In the genomic region with DNA sequence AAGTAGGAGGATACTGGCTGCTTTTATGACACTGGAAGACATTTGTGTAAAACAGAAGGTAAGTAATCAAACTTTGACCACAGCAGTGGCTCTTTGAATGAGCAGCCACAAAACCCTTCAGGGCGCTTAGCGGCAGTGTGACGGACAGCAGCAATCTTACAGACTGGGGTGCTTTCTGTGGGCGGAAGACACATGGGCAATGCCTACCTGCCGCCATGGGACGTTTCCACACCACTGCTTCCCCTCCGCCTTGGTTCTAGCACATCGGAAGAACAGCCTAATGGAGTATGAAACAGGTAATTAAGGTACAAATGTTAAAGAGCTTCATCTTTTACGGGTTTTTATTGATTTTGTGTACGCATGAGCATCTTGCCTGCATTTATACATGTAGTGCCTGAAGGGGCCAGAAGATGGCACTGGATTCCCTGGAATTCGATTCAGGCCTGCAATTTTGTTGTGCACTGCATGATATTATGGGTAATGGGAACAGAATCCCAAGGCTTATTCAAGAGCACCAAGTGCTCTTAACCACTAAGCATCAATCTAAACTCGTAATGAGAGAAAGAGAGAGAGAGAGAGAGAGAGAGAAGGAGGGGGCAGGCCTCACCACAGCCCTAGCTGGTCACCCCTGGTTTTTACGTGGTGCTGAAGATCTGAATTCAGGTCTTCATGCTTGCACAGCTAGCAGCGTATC, we compare ENCODE assay signal across 8 mouse cellular contexts. TPM values are rescaled to one million over a fixed set of nuclear protein-coding genes. Genes with fewer than 3 reads are reported as not detected.
DNase-seq lines count a peak whose midpoint lies in the region; ATAC-seq and TF ChIP-seq lines count a peak whose summit lies in the region.

No protein-coding gene starts in this region.

- ATAC-seq in hindbrain, embryonic 12.5 days (ENCODE audit: low FRiP score) = 0 out of 2 replicates have a peak, but pooled peaks have one; percentile 52
- no peak for ATAC-seq in inflammation-experienced regulatory T-cells, adult 6 months

- intact Hi-C loops in left cerebral cortex, postnatal 36 days (cut with DNase I) = no loop called here

- no peak overlapping the region for H3K4me3 ChIP-seq in MEL (ENCODE audit: control insufficient read depth in 1 of 2, insufficient read depth in 1 of 2, low read depth in 2 of 2, low read length in 2 of 2)
- H3K4me3 ChIP-seq in hindbrain, embryonic 12.5 days = no peak overlapping the region

- H3K79me2 ChIP-seq in MEL (ENCODE audit: control insufficient read depth, insufficient read depth, low read length, poor library complexity) = peaks cover 6% of the 10 kb centered on the region; the same call in 1 of the 2 replicates

- 81% methylated on average over 14 of the region's 14 CpGs for WGBS in hindbrain, embryonic 12.5 days

- peak; percentile 29 to 47 (median 44); a peak in 5 of 6 replicates for TF ChIP-seq CTCF in MEL (IDR thresholded peaks at IDR 0.05 in 2 of 3, conservative IDR thresholded peaks at IDR 0.05 in 1 of 3; ENCODE audit: control insufficient read depth in 1 of 3, insufficient read depth in 1 of 3, low read depth in 2 of 3, low read length in 3 of 3, poor library complexity in 1 of 3, severe bottlenecking in 1 of 3)

- no peaks in the 10 kb centered on the region for H3K27me3 ChIP-seq in MEL (ENCODE audit: control insufficient read depth in 1 of 2, insufficient read depth in 2 of 2, low read length in 2 of 2)
- no peaks in the 10 kb centered on the region for H3K27me3 ChIP-seq in hindbrain, embryonic 12.5 days

- TF ChIP-seq EP300 in MEL (IDR thresholded peaks at IDR 0.05; ENCODE audit: low read depth in 1 of 2, low read length in 2 of 2) = no peak

- no peak for TF ChIP-seq POLR2A in MEL (IDR thresholded peaks at IDR 0.05; ENCODE audit: control insufficient read depth in 1 of 2, insufficient read depth in 1 of 2, low read depth in 1 of 2, low read length in 2 of 2, poor library complexity in 1 of 2)

- no peak overlapping the region for H3K4me2 ChIP-seq in hindbrain, embryonic 12.5 days (replicated peaks)

- H3K9me3 ChIP-seq in MEL (replicated peaks; ENCODE audit: insufficient read depth, low read length) = no peaks in the 10 kb centered on the region
- H3K9me3 ChIP-seq in hindbrain, embryonic 12.5 days (replicated peaks) = no peaks in the 10 kb centered on the region

- no peak overlapping the region for H3K9ac ChIP-seq in MEL (ENCODE audit: control insufficient read depth, low read depth, low read length, poor library complexity, severe bottlenecking)
- no peak overlapping the region for H3K9ac ChIP-seq in hindbrain, embryonic 12.5 days

- peaks cover 0 to 4% of the 10 kb centered on the region in 2 experiments; a peak in 2 of 4 replicates for H3K4me1 ChIP-seq in MEL (ENCODE audit: control insufficient read depth in 1 of 2, insufficient read depth in 2 of 2, low read length in 2 of 2)
- H3K4me1 ChIP-seq in hindbrain, embryonic 12.5 days = peaks cover 4% of the 10 kb centered on the region

- peak; percentile 48 for DNase-seq in kidney, adult 18-20 months
- DNase-seq in kidney, adult 11 months = no peak
- peak; percentile 46 for DNase-seq in MEL (ENCODE audit: low read depth, low spot score)
- peak; percentile 40 to 68 for DNase-seq in cerebellum, postnatal 25 days
- peak; percentile 49 to 54 for DNase-seq in left cerebral cortex, postnatal 36 days (ENCODE audit: low spot score in 2 of 2)
- DNase-seq in retina, postnatal 1 day = peak; percentile 64

- no peak; the same call in 1 of the 2 replicates for TF ChIP-seq RAD21 in MEL (IDR thresholded peaks at IDR 0.05; ENCODE audit: low read depth, low read length)

- peaks cover 3 to 9% of the 10 kb centered on the region in 2 experiments; a peak in 3 of 4 replicates for H3K36me3 ChIP-seq in MEL (ENCODE audit: control insufficient read depth in 1 of 2, insufficient read depth in 2 of 2, low read length in 2 of 2)
- H3K36me3 ChIP-seq in hindbrain, embryonic 12.5 days = peaks cover 28% of the 10 kb centered on the region

- no peak overlapping the region for H3K27ac ChIP-seq in MEL (ENCODE audit: control insufficient read depth, low read depth, low read length)
- no peak overlapping the region for H3K27ac ChIP-seq in hindbrain, embryonic 12.5 days

TF ChIP-seq in MEL, 35 proteins besides CTCF, POLR2A, EP300 and RAD21:
- TF ChIP-seq MAZ (IDR thresholded peaks at IDR 0.05; ENCODE audit: low read depth, low read length) (no peak), SMC3 (IDR thresholded peaks at IDR 0.05; ENCODE audit: low read depth, low read length) (peak; percentile 26; the same call in 1 of the 2 replicates)
TF ChIP-seq in MEL: peak in this region for 1.

RNA-seq across cellular contexts. Expression of a gene that starts 5.5 kb away (rescaled TPM):
- 24.6 and 27.7 TPM in 2 replicates for total RNA-seq in MEL (2012; rRNA removed)
- 10 to 100 TPM in 1 of 2 experiments, not detected in 1; 34.4 TPM for polyA plus RNA-seq in MEL (2012; ENCODE audit: insufficient read depth in 1 of 2, insufficient read length in 2 of 2, low read depth in 1 of 2, low replicate concordance in 2 of 2, missing spikeins in 1 of 2)
- polyA plus RNA-seq in hindbrain, embryonic 12.5 days (2016; fragmentation: Nextera tagmentation; extraction: Ambion mirVana) = 15.8 and 16.5 TPM in 2 replicates
- total RNA-seq in left cerebral cortex, postnatal 36 days (2021) = 1 to 10 TPM; 1.4 TPM
- 10 to 100 TPM; 12.2 to 18.2 (median 14.0) TPM for polyA plus RNA-seq in inflammation-experienced regulatory T-cells, adult 6 months (2017; shearing (Covaris generic))

RNA-seq across cellular contexts. Expression of a gene that starts 42.0 kb away (rescaled TPM):
- total RNA-seq in MEL (2012; rRNA removed) = 2.1 and 2.5 TPM in 2 replicates
- polyA plus RNA-seq in MEL (2012; ENCODE audit: insufficient read depth in 1 of 2, insufficient read length in 2 of 2, low read depth in 1 of 2, low replicate concordance in 2 of 2, missing spikeins in 1 of 2) = 1 to 10 TPM in 1 of 2 experiments, not detected in 1; 3.7 TPM
- 6.6 and 7.8 TPM in 2 replicates for polyA plus RNA-seq in hindbrain, embryonic 12.5 days (2016; fragmentation: Nextera tagmentation; extraction: Ambion mirVana)
- 10 to 100 TPM in 1 of 2 experiments, 1 to 10 TPM in 1; 9.3 to 11.6 TPM for total RNA-seq in left cerebral cortex, postnatal 36 days (2021)
- 1 to 10 TPM; 1.0 to 1.3 (median 1.1) TPM for polyA plus RNA-seq in inflammation-experienced regulatory T-cells, adult 6 months (2017; shearing (Covaris generic))
